Mouse (Mus musculus) embryonic fibroblast, embryonic 13.5 days (primary cell): ENCODE measurements around the gene Hnrnpa0. TPM values are rescaled to one million over a fixed set of nuclear protein-coding genes. Genes with fewer than 3 reads are reported as not detected.

ENCODE experiments used
- H3K27ac ChIP-seq: 2 replicates; pipeline ENCODE4 v1.5.1; 2012; ENCODE audit warnings: low read length, control low read depth, inconsistent platforms; ENCODE audit not compliant: insufficient read depth
- H3K4me1 ChIP-seq: 2 replicates; pipeline ENCODE4 v1.6.1; 2011; ENCODE audit warnings: low read length; ENCODE audit not compliant: control insufficient read depth, insufficient read depth
- H3K4me3 ChIP-seq: 2 replicates; pipeline ENCODE4 v1.5.1; 2011; ENCODE audit warnings: mild to moderate bottlenecking, control low read depth, low read length; ENCODE audit not compliant: insufficient read depth
- CTCF ChIP-seq: IDR thresholded peaks from 2 replicates; pipeline ENCODE4 v1.5.1; 2011; ENCODE audit warnings: mild to moderate bottlenecking, control low read depth, low read length, moderate library complexity, borderline replicate concordance; ENCODE audit not compliant: insufficient read depth
- POLR2A ChIP-seq: IDR thresholded peaks from 2 replicates; pipeline ENCODE4 v1.6.1; 2011; ENCODE audit warnings: low read depth, mild to moderate bottlenecking, control low read depth, low read length, moderate library complexity
- polyA plus RNA-seq: library from polyadenylated mRNA; stranded (reverse); fragments of >200 nt; gene quantifications from 2 replicates; pipeline ENCODE4 v1.2.4, GENCODE M21; 2011; ENCODE audit warnings: low read depth; ENCODE audit not compliant: missing spikeins, insufficient read length

Gene Hnrnpa0
- polyA plus RNA-seq, 1 experiment, result 202 TPM

GRCm38 (mm10) chr13:58127766-58128361, 492 bp downstream of the Hnrnpa0 start:
- Histone ChIP-seq H3K4me3 (peak overlapping the region; percentile 58), H3K4me1 (peaks cover 10% of the 10 kb centered on the region), H3K27ac (peak overlapping the region; percentile 86)
- TF ChIP-seq POLR2A, result no peak; the same call in 1 of the 2 replicates
- no peak for TF ChIP-seq CTCF

- Histone ChIP-seq H3K27ac (peak overlapping the region; percentile 86; the same call in 1 of the 2 replicates), H3K4me1 (peaks cover 10% of the 10 kb centered on the region), H3K4me3 (peak overlapping the region; percentile 58)
- TF ChIP-seq POLR2A (no peak), CTCF (no peak)
These were observed 1.2 kb downstream of the Hnrnpa0 start for GRCm38 (mm10) chr13:58126862-58127765.

GRCm38 (mm10) chr13:58126126-58126525, 2.2 kb downstream of the Hnrnpa0 start:
- no peak overlapping the region for H3K27ac ChIP-seq
- no peak for TF ChIP-seq POLR2A
- TF ChIP-seq CTCF, result no peak
- peak overlapping the region; percentile 73 for H3K4me3 ChIP-seq
- peaks cover 10% of the 10 kb centered on the region for H3K4me1 ChIP-seq

- H3K4me1 ChIP-seq, result peaks cover 8% of the 10 kb centered on the region
- H3K4me3 ChIP-seq, result no peak overlapping the region
- TF ChIP-seq POLR2A (peak; percentile 34; the same call in 1 of the 2 replicates), CTCF (no peak)
- no peak overlapping the region for H3K27ac ChIP-seq
These were observed 3.4 kb downstream of the Hnrnpa0 start for GRCm38 (mm10) chr13:58124989-58125388.

GRCm38 (mm10) chr13:58124278-58124677, 4.1 kb downstream of the Hnrnpa0 start:
- H3K4me1 ChIP-seq, result peaks cover 5% of the 10 kb centered on the region; the same call in 1 of the 2 replicates
- TF ChIP-seq CTCF, result no peak
- TF ChIP-seq POLR2A, result peak; percentile 34; the same call in 1 of the 2 replicates
- no peak overlapping the region for H3K4me3 ChIP-seq
- no peak overlapping the region for H3K27ac ChIP-seq

GRCm38 (mm10) chr13:58123381-58123780, 5.0 kb downstream of the Hnrnpa0 start:
- Histone ChIP-seq H3K4me1 (peaks cover 5% of the 10 kb centered on the region; the same call in 1 of the 2 replicates), H3K4me3 (no peak overlapping the region), H3K27ac (no peak overlapping the region)
- TF ChIP-seq CTCF (no peak), POLR2A (no peak)

- Histone ChIP-seq H3K27ac (no peak overlapping the region), H3K4me1 (peaks cover 5% of the 10 kb centered on the region; the same call in 1 of the 2 replicates), H3K4me3 (no peak overlapping the region)
- TF ChIP-seq CTCF, result no peak
- TF ChIP-seq POLR2A, result no peak
These were observed 5.5 kb downstream of the Hnrnpa0 start for GRCm38 (mm10) chr13:58122786-58123297.

GRCm38 (mm10) chr13:58117318-58118017, 10.9 kb downstream of the Hnrnpa0 start:
- H3K4me3 ChIP-seq, result no peak overlapping the region
- no peak overlapping the region for H3K27ac ChIP-seq
- no peak for TF ChIP-seq POLR2A
- TF ChIP-seq CTCF, result 0 out of 2 replicates have a peak, but pooled peaks have one; percentile 20
- 0 out of 2 replicates have a peak, but pooled peaks cover 3% of the 10 kb centered on the region for H3K4me1 ChIP-seq

- H3K4me3 ChIP-seq, result no peak overlapping the region
- H3K27ac ChIP-seq, result no peak overlapping the region
- TF ChIP-seq CTCF (no peak), POLR2A (no peak)
- H3K4me1 ChIP-seq, result 0 out of 2 replicates have a peak, but pooled peaks cover 3% of the 10 kb centered on the region
These were observed 11.6 kb downstream of the Hnrnpa0 start for GRCm38 (mm10) chr13:58116801-58117200.
